Mouse (Mus musculus): ENCODE results near the gene Gm10392. TPM values are rescaled to one million over a fixed set of nuclear protein-coding genes. Genes with fewer than 3 reads are reported as not detected.
A peak's percentile ranks its signal among the peaks of the same experiment; 100 is the strongest.

The Gm10392 gene
- polyA plus RNA-seq, 1 experiment, result 3.2 TPM

DNA sequence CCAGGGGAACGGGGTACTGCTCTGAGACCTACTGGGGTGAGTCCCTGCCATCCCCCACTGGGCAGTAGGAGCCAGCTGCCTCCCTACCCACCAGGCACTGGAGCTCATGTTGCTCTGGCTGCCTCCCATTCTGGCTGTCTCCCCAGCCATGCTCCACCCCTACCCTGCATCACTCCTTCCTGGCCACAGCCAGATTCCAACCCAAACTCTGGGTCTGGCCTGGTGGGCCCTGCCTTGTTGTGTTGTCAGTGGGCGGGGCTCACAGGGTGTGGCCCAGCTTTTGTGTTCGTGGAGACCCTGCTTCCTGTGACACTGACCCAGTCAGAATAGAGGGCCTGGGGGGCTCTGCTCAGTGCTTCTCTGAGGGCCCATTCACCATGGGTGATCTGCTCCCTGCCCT is 15.5 kb downstream of the Gm10392 start:
- DNase-seq, result no peak
- TF ChIP-seq POLR2A (IDR thresholded peaks at IDR 0.05; ENCODE audit: control insufficient read depth, extremely low read depth, insufficient read depth, low read length, poor library complexity) (no peak), CTCF (IDR thresholded peaks at IDR 0.05; ENCODE audit: borderline replicate concordance, control insufficient read depth, extremely low read depth, insufficient read depth, low read length, poor library complexity) (no peak)
- no peak overlapping the region for H3K27ac ChIP-seq (ENCODE audit: control insufficient read depth, insufficient read depth, low read length)
- peaks cover 28% of the 10 kb centered on the region for H3K36me3 ChIP-seq (ENCODE audit: control insufficient read depth, insufficient read depth, low read length)
- no peaks in the 10 kb centered on the region for H3K27me3 ChIP-seq (ENCODE audit: control insufficient read depth, insufficient read depth, low read length)
- 91% methylated on average over 3 of the region's 3 CpGs for WGBS
- no peak overlapping the region for H3K4me3 ChIP-seq (ENCODE audit: control insufficient read depth, insufficient read depth, low read length)
- peaks cover 4% of the 10 kb centered on the region for H3K4me1 ChIP-seq (replicated peaks; ENCODE audit: control insufficient read depth, insufficient read depth, low read length)

DNA sequence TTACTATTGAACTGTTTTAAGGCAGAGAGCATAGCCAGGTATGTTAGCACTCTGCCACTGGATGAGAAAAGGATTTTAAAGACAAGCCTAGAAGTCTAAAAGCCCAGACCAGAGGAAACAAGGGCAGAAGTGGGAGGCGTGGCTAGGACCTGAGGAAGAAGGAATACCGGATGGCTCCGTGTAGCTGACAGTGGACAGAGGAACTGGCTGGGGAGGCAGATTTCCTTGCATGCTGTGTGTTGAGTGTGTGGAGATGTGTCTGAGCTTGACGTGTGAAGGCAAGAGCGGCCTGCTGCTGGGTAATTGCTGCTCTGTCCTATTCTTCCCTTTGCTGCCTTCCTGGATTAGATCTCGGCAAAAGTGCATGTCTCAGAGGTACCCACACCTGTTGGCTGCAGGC is 16.5 kb downstream of the Gm10392 start:
- no peak for DNase-seq
- Histone ChIP-seq H3K4me1 (replicated peaks; ENCODE audit: control insufficient read depth, insufficient read depth, low read length) (no peaks in the 10 kb centered on the region; the same call in none of the 2 replicates), H3K27ac (ENCODE audit: control insufficient read depth, insufficient read depth, low read length) (no peak overlapping the region), H3K36me3 (ENCODE audit: control insufficient read depth, insufficient read depth, low read length) (peaks cover 28% of the 10 kb centered on the region), H3K4me3 (ENCODE audit: control insufficient read depth, insufficient read depth, low read length) (no peak overlapping the region), H3K27me3 (ENCODE audit: control insufficient read depth, insufficient read depth, low read length) (no peaks in the 10 kb centered on the region)
- 95% methylated on average over 6 of the region's 6 CpGs for WGBS
- TF ChIP-seq POLR2A (IDR thresholded peaks at IDR 0.05; ENCODE audit: control insufficient read depth, extremely low read depth, insufficient read depth, low read length, poor library complexity) (no peak), CTCF (IDR thresholded peaks at IDR 0.05; ENCODE audit: borderline replicate concordance, control insufficient read depth, extremely low read depth, insufficient read depth, low read length, poor library complexity) (no peak)

DNA sequence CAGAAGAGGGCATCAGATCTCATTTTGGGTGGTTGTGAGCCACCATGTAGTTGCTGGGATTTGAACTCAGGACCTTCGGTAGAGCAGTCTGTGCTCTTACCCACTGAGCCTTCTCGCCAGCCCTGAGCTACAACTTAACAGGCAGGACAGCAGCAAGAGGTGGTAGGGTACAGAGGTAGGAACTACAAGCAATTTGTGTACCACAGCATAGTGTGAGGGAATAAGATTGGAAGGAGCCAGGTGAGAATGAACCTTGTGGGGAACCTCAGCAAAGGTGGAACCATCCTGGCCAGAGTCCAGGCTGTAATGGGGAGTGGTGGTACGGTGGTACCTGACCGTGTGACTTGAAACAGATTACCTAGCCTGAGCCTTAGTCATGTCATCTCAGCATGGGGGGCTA is 17.0 kb downstream of the Gm10392 start:
- Histone ChIP-seq H3K27me3 (ENCODE audit: control insufficient read depth, insufficient read depth, low read length) (no peaks in the 10 kb centered on the region), H3K36me3 (ENCODE audit: control insufficient read depth, insufficient read depth, low read length) (peaks cover 28% of the 10 kb centered on the region), H3K27ac (ENCODE audit: control insufficient read depth, insufficient read depth, low read length) (no peak overlapping the region), H3K4me3 (ENCODE audit: control insufficient read depth, insufficient read depth, low read length) (no peak overlapping the region), H3K4me1 (replicated peaks; ENCODE audit: control insufficient read depth, insufficient read depth, low read length) (peaks cover 4% of the 10 kb centered on the region)
- TF ChIP-seq CTCF (IDR thresholded peaks at IDR 0.05; ENCODE audit: borderline replicate concordance, control insufficient read depth, extremely low read depth, insufficient read depth, low read length, poor library complexity) (no peak), POLR2A (IDR thresholded peaks at IDR 0.05; ENCODE audit: control insufficient read depth, extremely low read depth, insufficient read depth, low read length, poor library complexity) (no peak)
- WGBS, result 97% methylated on average over 4 of the region's 4 CpGs
- no peak for DNase-seq

DNA sequence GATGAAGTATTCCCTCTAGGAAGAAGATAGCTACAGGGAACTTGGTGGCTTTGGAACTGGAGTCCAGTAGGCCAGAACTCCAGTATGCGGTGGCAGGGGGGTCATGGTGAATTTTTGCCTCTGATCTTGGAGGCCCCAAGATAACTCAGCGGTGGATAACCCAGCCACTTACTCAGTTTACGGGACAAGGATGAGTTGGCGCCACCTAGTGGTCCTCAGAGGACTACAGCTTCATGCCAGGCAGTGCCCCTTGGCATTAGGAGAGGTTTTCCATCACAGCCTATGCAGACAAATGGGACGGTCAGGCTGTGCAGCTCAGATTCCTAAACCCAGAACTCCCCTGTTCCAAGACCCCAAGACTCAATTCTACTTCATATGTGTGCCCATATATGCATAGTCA is 17.6 kb downstream of the Gm10392 start:
- DNase-seq, result peak; percentile 74
- H3K27ac ChIP-seq (ENCODE audit: control insufficient read depth, insufficient read depth, low read length), result no peak overlapping the region
- peaks cover 23% of the 10 kb centered on the region for H3K36me3 ChIP-seq (ENCODE audit: control insufficient read depth, insufficient read depth, low read length)
- peaks cover 4% of the 10 kb centered on the region for H3K4me1 ChIP-seq (replicated peaks; ENCODE audit: control insufficient read depth, insufficient read depth, low read length)
- no peaks in the 10 kb centered on the region for H3K27me3 ChIP-seq (ENCODE audit: control insufficient read depth, insufficient read depth, low read length)
- TF ChIP-seq CTCF (IDR thresholded peaks at IDR 0.05; ENCODE audit: borderline replicate concordance, control insufficient read depth, extremely low read depth, insufficient read depth, low read length, poor library complexity) (peak; percentile 75; the same call in 1 of the 2 replicates), POLR2A (IDR thresholded peaks at IDR 0.05; ENCODE audit: control insufficient read depth, extremely low read depth, insufficient read depth, low read length, poor library complexity) (no peak)
- 25% methylated on average over 5 of the region's 5 CpGs for WGBS
- no peak overlapping the region for H3K4me3 ChIP-seq (ENCODE audit: control insufficient read depth, insufficient read depth, low read length)

DNA sequence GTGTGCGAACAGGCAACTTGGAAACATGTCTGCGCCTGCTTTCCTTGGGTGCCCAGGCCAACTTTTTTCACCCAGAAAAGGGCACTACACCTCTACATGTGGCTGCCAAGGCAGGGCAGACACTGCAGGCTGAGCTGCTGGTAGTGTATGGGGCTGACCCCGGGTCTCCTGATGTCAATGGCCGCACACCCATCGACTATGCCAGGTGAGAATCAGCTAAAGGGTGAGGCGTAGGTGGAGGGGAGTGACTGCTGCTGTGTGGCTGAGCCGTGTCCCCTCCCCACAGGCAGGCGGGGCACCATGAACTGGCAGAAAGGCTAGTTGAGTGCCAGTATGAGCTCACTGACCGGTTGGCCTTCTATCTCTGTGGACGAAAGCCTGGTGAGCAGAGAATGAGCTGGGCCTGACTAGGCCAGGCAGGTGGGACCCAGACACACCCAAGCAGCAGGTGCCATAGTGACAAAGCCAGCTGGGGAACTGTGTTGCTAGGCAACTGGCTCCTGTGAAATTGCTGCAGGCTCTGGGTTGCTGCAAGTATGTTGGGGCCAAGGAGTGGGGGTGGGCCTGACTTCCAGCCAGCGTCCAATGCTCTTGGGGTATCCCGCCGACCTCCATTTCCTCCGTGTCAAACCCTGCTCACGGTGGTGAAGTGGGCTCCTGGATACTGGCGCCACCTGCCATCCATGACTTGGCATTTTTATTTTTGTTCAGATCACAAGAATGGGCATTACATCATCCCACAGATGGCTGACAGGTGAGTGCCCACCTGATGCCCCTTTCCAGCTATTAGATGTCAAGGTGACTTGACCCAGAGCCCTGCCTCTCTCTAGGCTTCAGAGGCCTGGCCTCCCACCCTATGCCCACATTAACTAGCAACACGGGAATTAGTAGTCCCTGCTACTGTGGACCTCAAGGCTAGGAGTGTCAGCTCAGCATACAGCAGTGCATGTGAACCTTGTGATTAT is 18.4 kb downstream of the Gm10392 start:
- DNase-seq, result no peak
- H3K4me1 ChIP-seq (replicated peaks; ENCODE audit: control insufficient read depth, insufficient read depth, low read length), result peaks cover 4% of the 10 kb centered on the region
- TF ChIP-seq CTCF (IDR thresholded peaks at IDR 0.05; ENCODE audit: borderline replicate concordance, control insufficient read depth, extremely low read depth, insufficient read depth, low read length, poor library complexity) (no peak), POLR2A (IDR thresholded peaks at IDR 0.05; ENCODE audit: control insufficient read depth, extremely low read depth, insufficient read depth, low read length, poor library complexity) (no peak)
- no peak overlapping the region for H3K27ac ChIP-seq (ENCODE audit: control insufficient read depth, insufficient read depth, low read length)
- H3K36me3 ChIP-seq (ENCODE audit: control insufficient read depth, insufficient read depth, low read length), result peaks cover 21% of the 10 kb centered on the region
- WGBS, result 90% methylated on average over 17 of the region's 17 CpGs
- H3K27me3 ChIP-seq (ENCODE audit: control insufficient read depth, insufficient read depth, low read length), result no peaks in the 10 kb centered on the region
- no peak overlapping the region for H3K4me3 ChIP-seq (ENCODE audit: control insufficient read depth, insufficient read depth, low read length)

DNA sequence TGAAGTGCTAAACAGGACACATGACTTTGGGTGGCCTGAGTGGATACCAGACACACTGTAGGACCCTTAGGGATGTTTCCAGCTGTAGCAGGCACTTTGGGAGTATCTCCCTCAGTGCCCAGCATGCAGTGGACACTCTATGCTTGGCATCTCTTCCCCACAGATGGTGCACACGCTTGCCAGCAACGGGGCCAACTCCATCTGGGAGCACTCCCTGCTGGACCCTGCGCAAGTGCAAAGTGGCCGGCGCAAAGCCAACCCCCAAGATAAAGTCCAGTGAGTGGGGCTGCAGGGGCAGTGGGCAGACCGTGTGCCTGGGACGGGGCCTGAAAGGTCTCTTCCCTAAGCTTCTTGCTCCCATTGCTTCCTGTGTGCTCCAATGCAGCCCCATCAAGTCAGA is 19.6 kb downstream of the Gm10392 start:
- no peak for TF ChIP-seq POLR2A (IDR thresholded peaks at IDR 0.05; ENCODE audit: control insufficient read depth, extremely low read depth, insufficient read depth, low read length, poor library complexity)
- TF ChIP-seq CTCF (IDR thresholded peaks at IDR 0.05; ENCODE audit: borderline replicate concordance, control insufficient read depth, extremely low read depth, insufficient read depth, low read length, poor library complexity), result no peak
- WGBS, result 99% methylated on average over 7 of the region's 7 CpGs
- no peak for DNase-seq
- no peaks in the 10 kb centered on the region for H3K27me3 ChIP-seq (ENCODE audit: control insufficient read depth, insufficient read depth, low read length)
- H3K4me3 ChIP-seq (ENCODE audit: control insufficient read depth, insufficient read depth, low read length), result no peak overlapping the region
- no peak overlapping the region for H3K27ac ChIP-seq (ENCODE audit: control insufficient read depth, insufficient read depth, low read length)
- peaks cover 18% of the 10 kb centered on the region for H3K36me3 ChIP-seq (ENCODE audit: control insufficient read depth, insufficient read depth, low read length)
- H3K4me1 ChIP-seq (replicated peaks; ENCODE audit: control insufficient read depth, insufficient read depth, low read length), result peaks cover 4% of the 10 kb centered on the region
